Comparison of ENCODE assay signal across 13 mouse cellular contexts in genomic region chr5:77372242-77372641, GRCm38 (mm10). TPM values are rescaled to one million over a fixed set of nuclear protein-coding genes. Genes with fewer than 3 reads are reported as not detected.
DNase-seq lines count a peak whose midpoint lies in the region; ATAC-seq and TF ChIP-seq lines count a peak whose summit lies in the region.
"Had no signal": no experiment of that assay in that cellular context is flagged by ENCODE, and none has a peak within 500 bp of the region (broad histone marks: within the 10 kb centered on the region; RNA-seq: fewer than 3 reads in every experiment).

No protein-coding gene starts in this region.

- no peak overlapping the region for H3K4me3 ChIP-seq in liver, embryonic 15.5 days (replicated peaks)
- H3K4me3 ChIP-seq in forebrain, embryonic 16.5 days (replicated peaks; ENCODE audit: low read length), result no peak overlapping the region
- no peak overlapping the region for H3K4me3 ChIP-seq in midbrain, embryonic 11.5 days (ENCODE audit: low read depth, low read length)
- H3K4me3 ChIP-seq in hindbrain, postnatal 0 days (ENCODE audit: low read length), result no peak overlapping the region
- H3K4me3 ChIP-seq: erythroblast, embryonic 14.5 days; hindbrain, embryonic 13.5 days; limb, embryonic 13.5 days had no signal

- peaks cover 10% of the 10 kb centered on the region; the same call in 1 of the 2 replicates for H3K4me1 ChIP-seq in liver, embryonic 15.5 days (replicated peaks)
- H3K4me1 ChIP-seq in forebrain, embryonic 16.5 days (replicated peaks; ENCODE audit: control insufficient read depth, insufficient read depth, low read length), result no peaks in the 10 kb centered on the region
- no peaks in the 10 kb centered on the region for H3K4me1 ChIP-seq in midbrain, embryonic 11.5 days (ENCODE audit: control insufficient read depth, insufficient read depth, low read length)
- H3K4me1 ChIP-seq in hindbrain, postnatal 0 days (ENCODE audit: insufficient read depth, low read length), result no peaks in the 10 kb centered on the region

- H3K4me2 ChIP-seq in liver, embryonic 15.5 days, result 0 out of 2 replicates have a peak overlapping the region, but pooled peaks have one; percentile 3
- H3K4me2 ChIP-seq in forebrain, embryonic 16.5 days (ENCODE audit: low read length), result no peak overlapping the region
- H3K4me2 ChIP-seq in midbrain, embryonic 11.5 days, result no peak overlapping the region
- no peak overlapping the region for H3K4me2 ChIP-seq in hindbrain, postnatal 0 days (ENCODE audit: low read depth, low read length)
- H3K4me2 ChIP-seq: hindbrain, embryonic 13.5 days; limb, embryonic 13.5 days had no signal

- no peak overlapping the region for H3K9ac ChIP-seq in liver, embryonic 15.5 days
- H3K9ac ChIP-seq in forebrain, embryonic 16.5 days (replicated peaks; ENCODE audit: low read depth, low read length), result no peak overlapping the region
- no peak overlapping the region for H3K9ac ChIP-seq in midbrain, embryonic 11.5 days (ENCODE audit: low read length)
- H3K9ac ChIP-seq in hindbrain, postnatal 0 days (replicated peaks; ENCODE audit: low read length), result no peak overlapping the region
- H3K9ac ChIP-seq: hindbrain, embryonic 13.5 days; limb, embryonic 13.5 days had no signal

- peak; percentile 39 for DNase-seq in kidney, postnatal 10 days
- DNase-seq in kidney, adult 11 months, result no peak
- peak; percentile 51 for DNase-seq in adipocyte (ENCODE audit: low spot score)
- peak; percentile 78 for DNase-seq in heart, adult 8-10 months (ENCODE audit: low spot score)
- DNase-seq in midbrain, embryonic 11.5 days (ENCODE audit: low spot score, missing footprints), result no peak
- DNase-seq in hindbrain, postnatal 0 days (ENCODE audit: low spot score), result no peak
- DNase-seq: cerebellum, adult 11 months had no signal

- no peaks in the 10 kb centered on the region for H3K27me3 ChIP-seq in liver, embryonic 15.5 days
- H3K27me3 ChIP-seq in forebrain, embryonic 16.5 days (replicated peaks; ENCODE audit: control insufficient read depth, insufficient read depth, low read length), result no peaks in the 10 kb centered on the region
- H3K27me3 ChIP-seq in midbrain, embryonic 11.5 days (ENCODE audit: control insufficient read depth, insufficient read depth, low read length), result no peaks in the 10 kb centered on the region
- no peaks in the 10 kb centered on the region for H3K27me3 ChIP-seq in hindbrain, postnatal 0 days (ENCODE audit: insufficient read depth, low read length)
- H3K27me3 ChIP-seq: limb, embryonic 13.5 days; Patski had no signal

- no peaks in the 10 kb centered on the region for H3K36me3 ChIP-seq in liver, embryonic 15.5 days (replicated peaks)
- no peaks in the 10 kb centered on the region for H3K36me3 ChIP-seq in forebrain, embryonic 16.5 days (ENCODE audit: control insufficient read depth, insufficient read depth)
- H3K36me3 ChIP-seq in midbrain, embryonic 11.5 days (ENCODE audit: control insufficient read depth, insufficient read depth, low read length), result no peaks in the 10 kb centered on the region
- no peaks in the 10 kb centered on the region for H3K36me3 ChIP-seq in hindbrain, postnatal 0 days (ENCODE audit: insufficient read depth, low read length)
- H3K36me3 ChIP-seq: hindbrain, embryonic 13.5 days; limb, embryonic 13.5 days had no signal

- H3K9me3 ChIP-seq in liver, embryonic 15.5 days (replicated peaks), result no peaks in the 10 kb centered on the region
- no peaks in the 10 kb centered on the region for H3K9me3 ChIP-seq in forebrain, embryonic 16.5 days (ENCODE audit: control insufficient read depth, low read length)
- no peaks in the 10 kb centered on the region for H3K9me3 ChIP-seq in midbrain, embryonic 11.5 days (ENCODE audit: control insufficient read depth, low read length)
- no peaks in the 10 kb centered on the region for H3K9me3 ChIP-seq in hindbrain, postnatal 0 days (ENCODE audit: low read length)
- H3K9me3 ChIP-seq: hindbrain, embryonic 13.5 days; limb, embryonic 13.5 days had no signal

- H3K27ac ChIP-seq in liver, embryonic 15.5 days (replicated peaks), result no peak overlapping the region
- H3K27ac ChIP-seq in forebrain, embryonic 16.5 days (ENCODE audit: low read length), result no peak overlapping the region
- no peak overlapping the region for H3K27ac ChIP-seq in midbrain, embryonic 11.5 days (ENCODE audit: low read depth, low read length)
- H3K27ac ChIP-seq in hindbrain, postnatal 0 days, result no peak overlapping the region
- H3K27ac ChIP-seq: hindbrain, embryonic 13.5 days; limb, embryonic 13.5 days had no signal

- 34% methylated on average over 7 of the region's 7 CpGs for WGBS in liver, embryonic 15.5 days (ENCODE audit: insufficient replicate concordance)
- 87% methylated on average over 7 of the region's 7 CpGs for WGBS in forebrain, embryonic 16.5 days
- whole genome bisulfite sequencing in midbrain, embryonic 11.5 days, result 79% methylated on average over 7 of the region's 7 CpGs
- 80% methylated on average over 7 of the region's 7 CpGs for WGBS in hindbrain, postnatal 0 days

- peak; percentile 28; the same call in 1 of the 2 replicates for ATAC-seq in liver, embryonic 15.5 days (ENCODE audit: insufficient read depth)
- no peak for ATAC-seq in forebrain, embryonic 16.5 days
- ATAC-seq in midbrain, embryonic 11.5 days (ENCODE audit: low FRiP score), result no peak
- no peak for ATAC-seq in hindbrain, postnatal 0 days

- no peak for TF ChIP-seq CTCF in hindbrain, postnatal 0 days (IDR thresholded peaks at IDR 0.05; ENCODE audit: low read depth)

RNA-seq across cellular contexts. Expression of gene Igfbp7, which starts 35.6 kb away (rescaled TPM):
- total RNA-seq in heart, adult 8-10 months (2022), result 100 to 1,000 TPM; 123 to 169 (median 129) TPM
- polyA plus RNA-seq in liver, embryonic 15.5 days (2015; fragmentation: Nextera tagmentation; extraction: Ambion mirVana), result 24.3 and 30.7 TPM in 2 replicates
- polyA plus RNA-seq in forebrain, embryonic 16.5 days (2015; fragmentation: Nextera tagmentation; extraction: Ambion mirVana), result 55.8 and 58.1 TPM in 2 replicates
- polyA plus RNA-seq in midbrain, embryonic 11.5 days (2014; fragmentation: Nextera tagmentation; extraction: Ambion mirVana), result 25.1 and 26.8 TPM in 2 replicates
- total RNA-seq in hindbrain, postnatal 0 days (2014; rRNA removed), result 45.7 and 59.6 TPM in 2 replicates
- polyA plus RNA-seq in hindbrain, postnatal 0 days (2015; fragmentation: Nextera tagmentation; extraction: Ambion mirVana), result 99.3 and 111 TPM in 2 replicates

Comparison
In these comparisons a context has a peak if more than half of its experiments do, and no peak if none do; other contexts are left out.
1. DNase-seq: peak in kidney, postnatal 10 days (single experiment), adipocyte (single experiment) and heart, adult 8-10 months (single experiment); none in kidney, adult 11 months (single experiment), midbrain, embryonic 11.5 days (single experiment) and hindbrain, postnatal 0 days (single experiment).